Mouse (Mus musculus) G1E (cell line): ENCODE measurements around the gene Cd44.

Source experiments
- CTCF ChIP-seq: IDR thresholded peaks from 2 replicates; pipeline ENCODE4 v1.5.1; 2012; ENCODE audit warnings: low read depth, low read length, inconsistent platforms, mixed read lengths
- GATA1 ChIP-seq: IDR thresholded peaks from 2 replicates; pipeline ENCODE4 v1.6.1; 2012; ENCODE audit warnings: borderline replicate concordance, low read length, inconsistent platforms, mixed read lengths
- TAL1 ChIP-seq: conservative IDR thresholded peaks from 2 replicates; pipeline ENCODE4 v1.6.1; 2012; ENCODE audit warnings: low read depth, low read length, inconsistent platforms, mixed read lengths

DNA sequence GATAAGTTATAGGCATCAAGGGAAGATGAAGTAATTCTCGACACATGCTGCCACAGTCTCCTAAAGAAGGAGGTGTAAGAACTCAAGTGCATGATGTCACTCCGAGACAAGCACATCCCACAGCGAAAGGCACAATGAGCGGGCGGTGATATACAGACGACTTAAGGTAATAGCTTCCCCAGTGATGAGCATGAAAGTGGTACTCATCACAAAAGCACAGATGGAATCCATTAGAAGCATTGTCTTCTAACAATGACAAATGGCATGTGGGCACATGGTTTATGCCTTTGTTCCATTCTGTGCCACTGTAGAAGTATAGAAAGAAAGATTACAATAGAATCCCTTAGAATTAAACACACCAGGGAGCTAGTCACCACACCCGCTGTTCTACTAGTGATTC is 63.3 kb downstream of the Cd44 start:
- TF ChIP-seq TAL1 (no peak), GATA1 (no peak), CTCF (no peak)
